Mouse (Mus musculus): ENCODE measurements at regions not wholly inside any gene's neighbourhood (a gene's known extent, or its start where the extent isn't known, plus 50 kb on each side); places are given as distances from the start of the nearest gene placed in this dataset.

DNA sequence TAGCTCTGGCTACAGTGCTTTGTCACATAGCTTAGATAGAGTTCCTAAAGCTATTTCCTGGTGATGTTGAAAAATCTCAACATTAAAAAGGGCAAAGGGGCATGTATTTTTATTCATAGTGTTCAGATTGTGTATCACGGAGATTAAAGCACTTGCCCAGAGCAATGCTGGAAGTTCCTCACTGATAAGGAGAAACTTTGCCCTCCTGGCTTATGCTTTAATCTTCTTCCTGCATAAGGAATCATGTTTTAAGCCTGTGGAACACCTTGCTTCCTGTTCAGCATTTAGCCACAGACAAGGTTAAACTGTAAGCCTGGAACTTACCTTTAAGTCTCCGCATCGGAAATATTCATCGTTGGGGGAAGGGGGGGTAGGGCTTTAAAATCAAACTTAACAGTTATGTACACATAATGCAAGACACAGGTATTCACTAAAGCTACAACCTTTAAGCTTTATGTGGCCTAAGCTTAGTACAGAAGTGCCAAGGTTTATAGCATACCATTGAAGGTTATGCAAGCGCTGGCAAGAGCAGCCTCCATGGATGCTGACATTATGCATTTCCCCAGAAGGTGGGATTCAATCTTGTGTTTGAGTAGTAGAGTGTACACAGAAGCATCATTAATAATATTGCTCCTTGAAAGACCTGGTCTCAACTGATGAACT lies 655.5 kb upstream of the Adam24 start:
- no peak for TF ChIP-seq CTCF (IDR thresholded peaks at IDR 0.05; ENCODE audit: low read depth, low read length)
- TF ChIP-seq POLR2A (IDR thresholded peaks at IDR 0.05; ENCODE audit: insufficient read depth, low read length), result no peak
- TF ChIP-seq EP300 (IDR thresholded peaks at IDR 0.05; ENCODE audit: insufficient read depth, low read depth, low read length), result no peak

Data from ES-Bruce4 (cell line).